Mouse (Mus musculus): ENCODE measurements around the gene Smad1.

The Smad1 gene

GRCm38 (mm10) chr8:79294610-79295275, 104.6 kb downstream of the Smad1 start, which contains the start of gene Mmaa:
TSS of gene Mmaa (minus strand) at chr8:79294937.
- DNase-seq (ENCODE audit: low read depth): peak; percentile 87

- no peak for DNase-seq (ENCODE audit: low read depth)
These were observed 105.5 kb downstream of the Smad1 start for GRCm38 (mm10) chr8:79293841-79294240.

DNA sequence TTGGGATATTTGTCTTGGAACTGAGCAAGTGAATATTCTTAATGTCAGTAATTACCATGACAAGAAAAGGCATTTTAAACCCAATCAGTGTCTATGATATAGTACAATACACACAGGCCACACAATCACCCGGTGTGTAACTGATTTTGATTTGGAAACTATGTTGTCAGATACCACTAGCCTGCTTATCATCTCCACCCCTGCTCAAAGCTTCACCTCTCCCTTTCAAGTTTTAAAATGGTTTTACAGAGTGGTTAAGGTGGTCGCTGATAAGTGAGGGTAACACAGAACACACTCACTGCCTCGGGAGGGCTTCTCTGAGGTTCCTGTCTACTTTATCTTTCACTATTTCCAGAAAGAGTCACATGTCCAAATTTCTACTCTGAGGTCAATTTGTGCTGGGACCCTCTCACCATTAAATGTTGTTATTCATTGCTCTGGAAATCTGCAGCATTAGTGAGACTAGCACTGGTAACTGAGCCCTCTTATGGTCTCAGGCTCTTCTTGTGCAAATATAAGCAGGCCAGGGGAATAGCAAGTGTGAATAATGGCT, 106.5 kb downstream of the Smad1 start:
- DNase-seq (ENCODE audit: low read depth): no peak

DNA sequence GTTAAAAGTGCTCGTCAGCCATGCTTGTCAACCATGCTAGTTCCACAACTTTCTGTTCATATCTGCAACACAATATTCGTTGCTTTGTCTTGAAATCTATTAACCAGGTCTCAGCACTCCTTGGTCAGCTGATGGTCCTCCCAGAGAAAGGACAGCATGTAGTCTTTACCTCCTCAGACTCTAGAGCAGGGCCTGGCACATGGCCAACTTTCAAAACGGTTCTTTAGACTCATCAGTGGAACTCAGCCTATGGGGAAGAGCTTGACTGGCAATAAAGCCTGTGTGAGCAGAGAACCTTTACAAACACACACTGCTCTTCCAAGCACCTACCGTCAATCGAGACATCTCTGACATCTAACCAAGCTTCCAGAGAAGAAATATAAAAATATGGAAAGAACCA, 109.7 kb downstream of the Smad1 start:
- DNase-seq (ENCODE audit: low read depth): no peak

- DNase-seq (ENCODE audit: low read depth): no peak
These were observed 110.6 kb downstream of the Smad1 start for GRCm38 (mm10) chr8:79288681-79289080.
